Mouse (Mus musculus): ENCODE measurements around the gene Gm20388. TPM values are rescaled to one million over a fixed set of nuclear protein-coding genes. Genes with fewer than 3 reads are reported as not detected.

Gene Gm20388
- polyA plus RNA-seq, 1 experiment from 2014 or later: not detected

GRCm38 (mm10) chr8:124284333-124284711, 4373.7 kb downstream of the Gm20388 start:
- no peak for ATAC-seq
- 52% methylated on average over 6 of the region's 6 CpGs for WGBS (ENCODE audit: insufficient replicate concordance)

DNA sequence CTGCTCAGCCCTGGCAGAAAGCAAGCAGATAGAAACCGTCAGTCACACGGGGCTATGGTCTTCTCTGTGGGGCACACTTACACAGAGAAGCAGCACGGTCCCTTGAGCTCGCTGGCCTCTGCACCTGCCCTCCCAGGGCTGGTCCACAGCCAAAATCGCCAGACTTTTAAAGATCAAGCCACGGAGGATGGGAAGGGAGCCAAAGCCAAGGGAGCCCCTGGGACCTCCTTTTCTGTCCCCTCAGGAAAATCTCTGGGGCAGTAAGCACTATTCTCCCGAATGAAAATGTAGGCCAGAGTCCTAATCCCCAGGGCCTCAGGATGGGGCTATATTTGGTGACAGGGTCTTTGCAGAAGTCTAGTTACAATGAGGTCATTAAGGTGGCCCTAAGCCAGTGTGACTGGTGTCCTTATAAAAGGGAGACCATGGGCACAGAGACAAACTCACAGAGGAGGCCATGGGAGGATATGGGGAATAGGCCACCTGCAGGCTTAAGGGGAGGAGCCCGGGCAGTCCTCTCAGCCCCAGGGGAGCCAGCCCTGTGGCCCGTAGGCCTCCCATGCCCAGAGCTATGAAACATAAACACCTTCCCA, 4374.4 kb downstream of the Gm20388 start:
- WGBS (ENCODE audit: insufficient replicate concordance): 73% methylated on average over 9 of the region's 9 CpGs
- no peak for ATAC-seq
- no peaks in the 10 kb centered on the region for H3K27me3 ChIP-seq (replicated peaks)
- H3K9ac ChIP-seq: no peak overlapping the region
- no peak overlapping the region for H3K4me3 ChIP-seq
- no peak overlapping the region for H3K27ac ChIP-seq
- no peaks in the 10 kb centered on the region for H3K36me3 ChIP-seq
- no peak overlapping the region for H3K4me2 ChIP-seq
- H3K9me3 ChIP-seq (replicated peaks): no peaks in the 10 kb centered on the region
- peaks cover 56% of the 10 kb centered on the region for H3K4me1 ChIP-seq

More at GRCm38 (mm10) chr8:124284333-124284711, 4373.7 kb downstream of the Gm20388 start:
- no peak overlapping the region for H3K9ac ChIP-seq
- H3K4me3 ChIP-seq: no peak overlapping the region
- H3K27ac ChIP-seq: no peak overlapping the region
- no peaks in the 10 kb centered on the region for H3K9me3 ChIP-seq (replicated peaks)
- H3K27me3 ChIP-seq (replicated peaks): no peaks in the 10 kb centered on the region
- H3K36me3 ChIP-seq: no peaks in the 10 kb centered on the region
- H3K4me1 ChIP-seq: peaks cover 64% of the 10 kb centered on the region
- no peak overlapping the region for H3K4me2 ChIP-seq

DNA sequence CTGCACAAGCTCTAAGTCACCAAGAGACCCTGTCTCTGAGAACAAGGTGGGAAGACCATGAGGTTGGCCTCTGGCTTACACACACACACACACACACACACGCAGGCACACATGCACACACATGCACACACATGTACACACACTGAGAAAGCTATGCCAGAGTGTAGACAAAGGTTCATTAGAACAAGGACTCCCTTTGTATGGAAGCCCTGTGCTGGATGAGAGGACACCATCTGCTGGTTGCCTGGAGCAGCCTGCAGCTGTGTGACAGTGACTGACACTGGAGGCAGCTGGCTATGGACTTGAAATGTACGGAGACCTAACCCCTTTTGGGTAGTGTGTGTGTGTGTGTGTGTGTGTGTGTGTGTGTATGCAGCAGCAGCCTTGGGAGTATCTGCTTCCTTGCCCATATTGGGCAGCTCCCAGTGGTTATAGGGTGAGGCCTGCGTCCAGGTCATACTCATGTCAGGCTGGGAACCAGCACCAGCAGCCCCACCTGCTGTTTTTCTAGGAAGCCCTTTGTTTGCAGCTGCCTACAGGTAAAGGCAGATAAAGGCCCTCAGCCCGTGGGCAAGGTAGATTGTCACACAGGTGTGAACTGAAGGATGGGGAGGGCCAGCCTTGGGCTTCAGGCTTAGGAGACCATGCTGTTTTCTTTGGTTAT, 4376.0 kb downstream of the Gm20388 start:
- Histone ChIP-seq H3K9ac (no peak overlapping the region), H3K9me3 (replicated peaks) (no peaks in the 10 kb centered on the region), H3K27me3 (replicated peaks) (no peaks in the 10 kb centered on the region), H3K27ac (0 out of 2 replicates have a peak overlapping the region, but pooled peaks have one; percentile 20), H3K36me3 (no peaks in the 10 kb centered on the region), H3K4me3 (no peak overlapping the region), H3K4me1 (peaks cover 52% of the 10 kb centered on the region), H3K4me2 (no peak overlapping the region)
- no peak for ATAC-seq
- 60% methylated on average over 4 of the region's 4 CpGs for WGBS (ENCODE audit: insufficient replicate concordance)

DNA sequence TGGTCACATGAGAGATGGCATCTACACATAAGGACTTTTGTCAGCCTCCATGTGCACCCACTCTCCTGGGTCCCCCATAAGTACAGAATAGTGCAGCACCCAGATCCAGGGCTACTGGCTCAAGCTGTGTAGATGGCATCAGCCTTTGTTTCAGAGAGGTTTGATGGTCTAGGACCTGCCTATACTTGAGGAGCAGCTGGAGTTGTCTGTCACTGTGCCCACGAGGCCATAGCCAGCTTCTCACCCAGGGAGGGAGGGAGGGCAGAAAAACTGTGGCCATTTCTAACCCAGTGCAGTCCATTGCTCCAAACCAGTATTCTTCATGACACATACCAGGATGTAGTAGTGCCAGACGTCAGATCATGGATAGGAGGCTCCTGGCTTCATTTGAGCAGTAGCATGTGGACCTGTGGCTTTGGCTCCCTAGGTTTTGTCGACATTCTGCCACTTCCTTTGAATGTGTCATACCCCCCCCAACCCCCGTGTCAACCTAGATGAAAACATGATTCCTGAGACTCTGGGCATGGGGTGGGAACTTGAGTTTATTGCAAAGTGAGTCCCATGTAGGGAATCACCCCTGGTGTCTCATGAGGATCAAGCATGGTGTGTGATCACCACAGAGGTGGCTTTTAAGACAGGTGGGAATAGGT, 4377.7 kb downstream of the Gm20388 start:
- Histone ChIP-seq H3K36me3 (no peaks in the 10 kb centered on the region), H3K9me3 (replicated peaks) (no peaks in the 10 kb centered on the region), H3K27me3 (replicated peaks) (no peaks in the 10 kb centered on the region), H3K9ac (no peak overlapping the region), H3K4me2 (no peak overlapping the region), H3K4me1 (peaks cover 48% of the 10 kb centered on the region), H3K4me3 (no peak overlapping the region), H3K27ac (no peak overlapping the region)
- no peak for ATAC-seq
- WGBS (ENCODE audit: insufficient replicate concordance): 63% methylated on average over 4 of the region's 4 CpGs

DNA sequence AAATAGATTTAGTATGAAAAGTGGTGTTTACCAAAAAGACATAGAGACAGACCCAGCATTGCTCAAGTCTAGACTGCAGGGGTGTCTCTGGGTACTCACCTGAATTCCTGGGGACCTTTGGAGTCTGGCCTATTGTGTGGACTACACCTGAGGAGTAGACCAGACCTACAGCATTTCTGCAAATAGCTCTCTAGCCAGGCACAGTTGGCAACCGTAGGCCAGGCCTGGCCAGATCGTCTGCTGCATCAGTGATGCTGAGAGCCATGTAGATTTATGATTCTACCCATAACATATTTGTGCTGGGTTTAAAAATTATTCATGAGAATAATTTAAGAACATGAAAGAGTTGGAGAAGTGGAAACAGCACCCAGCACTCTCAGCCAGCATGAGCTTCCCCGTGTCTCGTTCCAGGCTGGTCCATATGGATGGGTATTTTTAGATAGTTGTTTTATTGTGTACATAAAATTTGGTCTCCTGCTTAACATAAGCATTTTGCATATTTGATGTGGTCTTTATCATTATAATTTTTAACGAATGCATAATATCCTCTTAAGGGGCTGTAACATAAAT, 4378.9 kb downstream of the Gm20388 start:
- no peak for ATAC-seq
- no peak overlapping the region for H3K27ac ChIP-seq
- peaks cover 49% of the 10 kb centered on the region for H3K4me1 ChIP-seq

DNA sequence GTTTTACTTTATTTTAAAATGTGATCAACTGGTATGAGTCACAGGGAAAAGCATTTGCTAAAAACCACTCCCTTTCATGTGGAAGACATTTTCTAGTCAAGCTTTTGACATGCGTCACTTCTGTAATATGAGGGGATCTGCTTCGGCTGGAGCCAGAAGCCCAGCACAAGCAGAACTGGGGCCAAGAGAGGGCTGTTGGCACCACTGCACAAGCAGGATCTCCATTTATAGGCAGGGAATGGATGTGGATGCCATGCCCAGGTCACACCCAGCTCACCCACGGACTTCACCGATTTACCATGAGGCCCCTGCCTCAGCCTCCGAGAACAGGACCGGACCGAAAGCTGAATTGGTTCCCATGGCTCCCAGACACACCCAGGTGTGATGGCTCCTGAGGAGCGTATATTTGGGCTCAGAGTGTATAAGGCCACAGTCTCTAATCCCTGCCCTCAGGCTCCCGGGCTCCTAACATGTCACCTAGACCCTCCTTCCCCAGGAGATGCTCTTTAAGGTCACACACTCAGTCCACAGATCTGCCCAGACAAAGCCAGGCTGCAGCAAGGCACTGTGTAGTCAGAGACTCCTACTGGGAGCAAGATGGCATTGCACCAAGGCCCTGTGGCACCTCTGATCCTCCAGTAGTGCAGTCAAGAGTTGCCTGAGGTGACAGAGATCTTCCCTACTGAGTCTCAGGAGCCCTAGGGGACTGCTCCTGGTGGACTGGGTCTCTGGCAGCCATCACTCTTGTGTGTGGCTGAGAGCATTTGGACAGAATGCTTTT, 4380.5 kb downstream of the Gm20388 start:
- Histone ChIP-seq H3K4me2 (no peak overlapping the region), H3K4me3 (no peak overlapping the region), H3K9me3 (replicated peaks) (no peaks in the 10 kb centered on the region), H3K36me3 (no peaks in the 10 kb centered on the region), H3K4me1 (peaks cover 43% of the 10 kb centered on the region), H3K27ac (no peak overlapping the region), H3K27me3 (replicated peaks) (no peaks in the 10 kb centered on the region), H3K9ac (no peak overlapping the region)
- WGBS (ENCODE audit: insufficient replicate concordance): 83% methylated on average over 9 of the region's 9 CpGs
- no peak for ATAC-seq

More for the DNA sequence above, 4378.9 kb downstream of the Gm20388 start:
- H3K27me3 ChIP-seq (replicated peaks): no peaks in the 10 kb centered on the region
- H3K9ac ChIP-seq: no peak overlapping the region
- no peak overlapping the region for H3K4me2 ChIP-seq
- no peaks in the 10 kb centered on the region for H3K9me3 ChIP-seq (replicated peaks)
- H3K36me3 ChIP-seq: no peaks in the 10 kb centered on the region
- H3K4me3 ChIP-seq: no peak overlapping the region
- WGBS (ENCODE audit: insufficient replicate concordance): 79% methylated on average over 5 of the region's 5 CpGs

- Histone ChIP-seq H3K27me3 (replicated peaks) (no peaks in the 10 kb centered on the region), H3K27ac (no peak overlapping the region), H3K9me3 (replicated peaks) (no peaks in the 10 kb centered on the region), H3K4me2 (no peak overlapping the region), H3K4me3 (no peak overlapping the region), H3K36me3 (no peaks in the 10 kb centered on the region), H3K4me1 (peaks cover 37% of the 10 kb centered on the region), H3K9ac (no peak overlapping the region)
- 80% methylated on average over 5 of the region's 5 CpGs for WGBS (ENCODE audit: insufficient replicate concordance)
- no peak for ATAC-seq
These were observed 4381.1 kb downstream of the Gm20388 start for GRCm38 (mm10) chr8:124291693-124292092.

- Histone ChIP-seq H3K4me2 (no peak overlapping the region), H3K9ac (no peak overlapping the region)
- WGBS (ENCODE audit: insufficient replicate concordance): 64% methylated on average over 9 of the region's 9 CpGs
These were observed 4382.3 kb downstream of the Gm20388 start for GRCm38 (mm10) chr8:124292965-124293364.

DNA sequence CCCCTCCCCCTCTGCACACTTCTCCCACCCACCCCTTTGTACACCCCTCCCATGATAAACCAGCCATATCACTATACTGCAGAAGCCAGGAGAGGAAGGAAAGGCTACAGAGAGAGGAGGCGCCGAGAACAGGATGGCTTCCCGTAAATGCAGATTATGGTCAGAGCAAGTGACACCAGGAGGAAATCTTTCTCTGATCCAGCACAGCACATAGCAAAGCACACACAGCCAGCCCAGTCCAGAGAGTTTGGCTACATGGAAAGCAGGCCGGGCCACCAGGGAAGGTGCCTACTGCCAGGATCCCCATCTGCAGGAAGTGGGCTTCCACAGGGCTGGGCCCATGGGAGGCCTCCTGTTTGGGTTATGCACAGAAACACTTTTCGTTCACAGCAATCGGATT, 4383.8 kb downstream of the Gm20388 start:
- Histone ChIP-seq H3K27ac (peak overlapping the region; percentile 42; the same call in 1 of the 2 replicates), H3K4me2 (peak overlapping the region; percentile 10; the same call in 1 of the 2 replicates), H3K4me1 (peaks cover 33% of the 10 kb centered on the region), H3K9ac (no peak overlapping the region), H3K36me3 (no peaks in the 10 kb centered on the region; the same call in 1 of the 2 replicates), H3K27me3 (replicated peaks) (no peaks in the 10 kb centered on the region), H3K4me3 (no peak overlapping the region), H3K9me3 (replicated peaks) (no peaks in the 10 kb centered on the region)
- 10% methylated on average over 6 of the region's 6 CpGs for WGBS (ENCODE audit: insufficient replicate concordance)
- peak; percentile 54 for ATAC-seq

More at GRCm38 (mm10) chr8:124292965-124293364, 4382.3 kb downstream of the Gm20388 start:
- no peak for ATAC-seq
- peaks cover 33% of the 10 kb centered on the region for H3K4me1 ChIP-seq
- no peaks in the 10 kb centered on the region; the same call in 1 of the 2 replicates for H3K36me3 ChIP-seq
- no peak overlapping the region for H3K4me3 ChIP-seq
- H3K9me3 ChIP-seq (replicated peaks): no peaks in the 10 kb centered on the region
- H3K27ac ChIP-seq: no peak overlapping the region
- no peaks in the 10 kb centered on the region for H3K27me3 ChIP-seq (replicated peaks)

DNA sequence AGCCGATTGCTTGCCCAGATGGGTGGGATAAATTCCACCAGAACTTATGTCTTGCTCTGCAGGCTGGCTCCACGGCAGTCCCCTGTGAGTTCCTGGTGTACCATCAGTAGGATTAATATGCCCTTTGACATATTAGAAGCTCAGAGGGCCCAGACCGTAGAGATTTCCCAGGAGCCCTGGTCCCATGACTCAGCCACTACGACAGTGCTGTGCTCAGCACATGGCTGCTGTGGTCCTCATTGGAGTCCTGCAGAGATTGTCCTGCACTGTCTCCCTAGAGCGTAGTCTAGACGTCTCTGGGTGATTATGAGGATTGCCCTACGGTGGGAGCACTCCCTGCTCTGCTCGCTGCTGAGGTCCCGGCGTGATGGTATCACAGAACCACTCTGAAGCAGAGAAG, 4384.3 kb downstream of the Gm20388 start:
- Histone ChIP-seq H3K4me3 (no peak overlapping the region), H3K27ac (peak overlapping the region; percentile 42), H3K27me3 (replicated peaks) (no peaks in the 10 kb centered on the region), H3K4me2 (peak overlapping the region; percentile 10; the same call in 1 of the 2 replicates), H3K9ac (no peak overlapping the region), H3K9me3 (replicated peaks) (no peaks in the 10 kb centered on the region), H3K4me1 (peaks cover 33% of the 10 kb centered on the region), H3K36me3 (no peaks in the 10 kb centered on the region; the same call in 1 of the 2 replicates)
- WGBS (ENCODE audit: insufficient replicate concordance): 20% methylated on average over 10 of the region's 10 CpGs
- no peak for ATAC-seq

GRCm38 (mm10) chr8:124295357-124295756, 4384.7 kb downstream of the Gm20388 start:
- H3K27ac ChIP-seq: peak overlapping the region; percentile 23
- 40% methylated on average over 6 of the region's 6 CpGs for WGBS (ENCODE audit: insufficient replicate concordance)
- ATAC-seq: no peak

More at GRCm38 (mm10) chr8:124295357-124295756, 4384.7 kb downstream of the Gm20388 start:
- no peak overlapping the region for H3K4me2 ChIP-seq
- peaks cover 33% of the 10 kb centered on the region for H3K4me1 ChIP-seq
- no peaks in the 10 kb centered on the region; the same call in 1 of the 2 replicates for H3K36me3 ChIP-seq
- H3K4me3 ChIP-seq: no peak overlapping the region
- H3K9me3 ChIP-seq (replicated peaks): no peaks in the 10 kb centered on the region
- no peak overlapping the region for H3K9ac ChIP-seq
- no peaks in the 10 kb centered on the region for H3K27me3 ChIP-seq (replicated peaks)

Measured in liver, embryonic 12.5 days (tissue).